Mouse (Mus musculus) adrenal gland, postnatal 36 days (tissue): ENCODE data around the gene Ctnnbip1. TPM values are rescaled to one million over a fixed set of nuclear protein-coding genes. Genes with fewer than 3 reads are reported as not detected.

ENCODE experiments used
- DNase-seq, 2 experiments: peaks; one replicate each; pipeline ENCODE4 v3.0.0; 2021; ENCODE audit warnings: mixed read lengths in 1 of 2
- total RNA-seq, 2 experiments: library from RNA; stranded (reverse); gene quantifications; 2 replicates each; pipeline ENCODE4 v1.2.3; 2021

Ctnnbip1 gene
- total RNA-seq, 2 experiments from 2014 or later: 21.0 to 39.0 TPM

- DNase-seq: peak; percentile 33 to 42
Measured at GRCm38 (mm10) chr4:149561986-149562904, 44.2 kb downstream of the Ctnnbip1 start.

DNA sequence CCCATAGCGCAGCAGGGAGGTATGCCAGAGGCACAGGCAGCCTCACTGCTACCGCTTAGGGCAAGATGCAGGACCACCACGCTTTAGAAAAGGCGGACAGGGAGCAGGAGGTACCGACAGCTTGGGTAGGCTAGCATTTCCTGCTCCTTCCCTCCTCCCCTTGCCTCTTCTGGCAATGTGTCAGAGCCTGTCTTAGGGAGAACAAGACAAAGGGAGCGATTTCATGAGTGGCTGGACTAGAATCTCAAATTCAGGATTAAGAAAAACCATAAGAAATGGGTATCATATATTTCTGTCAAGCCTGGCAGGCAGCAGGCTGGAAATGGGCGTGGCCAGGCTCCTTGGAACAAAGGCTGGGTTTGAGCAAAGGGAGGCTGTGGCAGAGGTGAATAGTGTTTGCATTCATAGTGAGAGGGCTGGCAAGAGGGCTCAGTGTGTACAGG lies 44.9 kb downstream of the Ctnnbip1 start:
- DNase-seq: no peak

DNA sequence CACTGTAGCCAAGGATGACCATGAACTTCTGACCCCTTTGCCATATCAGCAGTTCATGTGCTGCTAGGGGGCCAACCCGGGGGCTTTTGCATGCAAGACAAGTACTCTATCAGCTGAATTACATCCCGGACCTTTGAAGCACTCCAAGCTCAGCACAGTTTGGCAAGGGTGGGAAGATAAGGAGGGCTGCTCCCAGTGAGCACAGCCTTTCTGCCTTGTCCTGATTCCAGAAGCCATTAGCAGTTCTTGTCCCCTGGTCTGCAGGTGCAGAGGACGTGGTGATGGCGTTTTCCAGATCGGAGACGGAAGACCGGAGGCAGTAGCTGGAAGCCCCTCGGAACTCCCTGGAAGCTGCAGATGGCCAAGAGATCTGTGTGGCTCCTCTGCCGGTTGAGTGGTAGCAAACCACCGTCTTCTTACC lies 45.9 kb downstream of the Ctnnbip1 start:
- DNase-seq: no peak

GRCm38 (mm10) chr4:149564452-149565407 lies 46.7 kb downstream of the Ctnnbip1 start:
- DNase-seq: peak; percentile 75 to 86

DNA sequence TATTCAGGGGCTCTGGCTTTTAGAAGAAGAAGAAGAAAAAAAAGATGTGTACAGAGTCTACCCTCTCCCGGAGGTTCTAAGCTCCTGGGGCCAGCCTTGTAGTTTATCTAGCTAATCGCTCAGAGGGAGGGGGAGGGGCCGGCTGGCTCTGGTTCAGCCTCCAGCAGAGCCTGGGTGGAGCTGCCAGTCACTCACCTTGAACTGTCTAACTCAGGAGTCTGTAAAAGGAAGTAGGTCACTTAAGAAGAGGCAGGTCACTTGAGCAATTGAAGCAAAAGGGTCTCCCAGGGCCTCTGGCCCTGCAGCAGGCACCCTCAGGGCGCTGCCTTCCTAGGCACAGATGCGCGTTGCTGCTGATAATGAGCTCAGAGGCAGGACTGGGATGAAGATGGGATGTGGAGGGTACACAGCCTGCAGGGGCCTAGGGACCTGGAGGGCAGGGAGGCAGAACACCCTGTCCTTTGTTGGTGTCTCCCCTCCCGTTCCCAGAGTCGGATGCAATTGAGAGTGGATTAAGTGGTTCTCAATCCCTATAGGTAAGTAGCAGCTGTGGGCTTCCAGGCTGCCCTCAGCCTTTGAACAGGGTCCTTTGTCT lies 49.5 kb downstream of the Ctnnbip1 start:
- peak; percentile 75 to 77 for DNase-seq

DNA sequence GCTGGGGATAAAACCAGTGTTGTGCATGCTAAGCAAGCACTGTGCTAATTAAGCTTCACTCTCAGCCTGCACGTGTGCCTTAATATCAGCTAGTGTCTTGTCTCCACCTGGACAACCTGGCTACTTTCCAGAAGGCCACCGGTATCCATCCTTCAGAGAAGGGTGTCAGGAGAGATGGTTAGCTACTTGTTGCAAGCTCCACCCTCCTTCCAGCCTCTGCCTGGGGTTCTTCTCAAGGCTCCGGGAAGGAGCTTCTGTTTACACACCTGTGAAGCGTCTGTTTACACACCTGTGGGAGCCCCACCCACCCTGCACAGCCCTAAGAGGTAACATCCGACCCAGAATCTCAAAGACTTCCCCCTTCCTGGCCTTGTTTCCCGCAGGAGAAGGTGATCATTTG lies 50.6 kb downstream of the Ctnnbip1 start:
- DNase-seq: no peak

DNA sequence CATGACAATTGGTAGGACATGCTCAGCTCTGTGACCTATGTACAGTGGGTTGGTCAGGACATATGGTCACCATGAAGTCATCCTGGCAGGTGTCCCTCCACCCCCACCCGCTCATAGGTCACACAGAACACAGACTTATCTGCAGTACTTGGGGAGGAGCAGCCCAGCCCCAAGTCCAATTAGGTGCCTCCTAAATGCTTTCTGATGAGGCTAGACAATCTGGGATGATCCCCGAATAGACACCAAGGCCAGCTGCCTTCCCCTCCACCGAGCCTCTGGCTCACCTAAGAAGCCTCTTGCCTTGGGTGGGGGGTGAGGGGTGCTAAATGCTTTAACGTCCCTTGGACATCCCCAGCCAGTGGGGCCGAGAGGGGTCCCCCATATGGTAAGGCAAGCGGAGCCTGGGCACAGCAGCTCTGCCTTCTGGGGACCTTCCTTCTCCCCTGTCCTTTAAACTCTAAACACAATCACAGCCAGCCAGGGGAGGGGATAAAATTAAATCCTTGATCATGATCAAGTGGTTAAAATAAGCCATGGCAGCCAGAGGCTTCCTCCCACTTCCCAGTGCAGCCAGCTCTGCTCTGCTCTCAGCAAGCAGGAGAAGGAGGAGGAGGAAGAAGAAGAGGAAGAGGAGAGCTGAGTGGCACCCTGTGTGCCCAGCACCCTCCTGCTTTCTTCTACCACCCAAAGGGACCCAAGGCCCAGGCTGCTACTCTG lies 51.9 kb downstream of the Ctnnbip1 start:
- no peak for DNase-seq

GRCm38 (mm10) chr4:149570498-149570863 lies 52.4 kb downstream of the Ctnnbip1 start:
- no peak for DNase-seq

GRCm38 (mm10) chr4:149571209-149571608 lies 53.2 kb downstream of the Ctnnbip1 start:
- DNase-seq: no peak

DNA sequence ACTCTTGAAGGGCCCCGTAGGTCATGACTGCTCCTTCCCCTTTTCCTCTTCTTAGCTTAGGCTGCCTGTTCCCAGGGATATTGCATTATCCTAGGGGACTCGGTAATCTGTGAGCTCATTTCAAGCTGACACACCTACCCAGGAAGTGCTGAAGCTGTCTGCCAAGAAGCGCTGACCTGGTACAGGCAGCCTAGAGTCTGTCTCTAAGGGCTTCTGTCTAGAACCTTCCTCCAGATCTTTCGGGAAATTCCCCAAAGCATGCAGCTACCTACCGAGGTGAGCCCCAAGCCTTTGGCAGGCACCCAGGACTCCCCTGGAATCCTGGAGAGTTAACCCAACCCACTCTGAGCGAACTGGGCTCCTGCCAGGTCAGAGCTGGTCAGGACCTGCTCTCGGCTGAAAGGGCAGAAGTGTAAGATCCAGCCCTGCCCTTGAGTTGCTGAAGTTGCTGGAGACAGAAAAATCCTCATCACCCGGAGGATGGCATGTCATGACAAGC lies 53.7 kb downstream of the Ctnnbip1 start:
- DNase-seq: peak; percentile 48 to 54

DNA sequence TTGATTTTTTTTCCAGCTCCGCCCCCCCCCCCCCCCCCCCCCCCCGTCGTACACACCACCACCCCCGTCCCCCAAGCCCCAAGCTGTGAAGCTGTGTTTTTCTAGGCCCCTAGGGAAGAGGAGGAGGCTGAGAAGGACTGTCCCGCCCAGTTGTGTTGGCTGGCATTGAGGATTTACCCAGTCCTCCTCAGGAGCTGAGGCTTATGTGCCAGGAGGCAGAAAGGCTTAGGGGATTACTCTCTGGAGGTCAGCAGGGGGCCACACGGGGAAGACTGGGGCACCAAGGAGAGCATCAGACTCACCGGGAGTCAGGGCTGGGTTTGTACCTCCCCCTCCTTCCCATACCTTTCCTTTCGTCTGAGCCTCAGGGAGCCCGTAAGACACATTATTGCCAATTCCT lies 54.4 kb downstream of the Ctnnbip1 start:
- DNase-seq: no peak

DNA sequence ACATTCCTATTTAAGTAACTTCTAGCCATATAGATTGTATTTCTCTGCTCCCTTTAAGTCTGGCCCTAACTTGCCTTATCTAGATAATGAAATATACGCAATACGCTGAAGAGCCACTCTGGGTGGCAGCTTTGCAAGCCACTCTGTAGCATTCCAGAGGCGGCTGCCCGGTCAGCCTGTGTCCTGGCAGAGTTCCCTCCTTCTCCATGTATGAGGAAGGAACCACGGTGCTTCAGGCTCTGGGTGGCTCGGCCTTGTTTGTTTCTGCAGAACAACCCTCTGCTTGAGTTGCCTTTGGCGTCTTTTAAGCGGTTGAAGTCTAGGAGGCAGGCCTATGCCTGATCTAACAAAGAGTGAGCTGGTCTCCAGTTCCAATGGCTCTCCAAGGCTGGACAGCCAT lies 54.8 kb downstream of the Ctnnbip1 start:
- DNase-seq: no peak

- DNase-seq: peak; percentile 56 to 66
Measured at GRCm38 (mm10) chr4:149574391-149574821, 56.4 kb downstream of the Ctnnbip1 start.

GRCm38 (mm10) chr4:149576061-149576460 lies 58.0 kb downstream of the Ctnnbip1 start:
- DNase-seq: no peak

DNA sequence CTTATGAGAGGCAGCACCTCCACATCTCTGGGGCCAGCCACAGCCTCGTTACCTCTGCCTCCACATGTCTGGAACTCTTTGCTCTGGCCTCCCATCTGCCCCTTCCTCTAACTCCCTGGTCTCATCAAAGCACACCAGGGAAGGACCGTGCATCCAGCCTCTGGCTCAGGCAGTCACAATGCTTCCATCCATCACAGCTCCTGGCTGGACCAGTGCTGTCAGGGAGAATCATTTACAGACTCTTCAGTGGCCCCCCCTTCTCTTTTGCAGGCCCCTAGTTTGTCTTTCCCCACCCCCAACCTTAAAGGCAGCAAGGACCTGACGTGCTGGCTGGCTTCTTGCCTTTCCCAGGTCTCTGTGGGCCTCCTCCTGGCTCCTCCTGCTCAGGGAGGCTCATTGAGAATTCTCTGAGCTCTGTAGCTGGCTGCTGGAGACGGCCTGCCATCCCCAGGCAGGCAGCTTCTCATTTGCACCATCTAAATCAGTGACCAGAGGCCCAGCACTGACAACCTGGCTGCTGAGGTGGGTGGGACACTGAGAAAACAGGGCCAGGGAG lies 59.0 kb downstream of the Ctnnbip1 start:
- DNase-seq: no peak

- DNase-seq: no peak
Measured at GRCm38 (mm10) chr4:149578085-149578681, 60.1 kb downstream of the Ctnnbip1 start.

GRCm38 (mm10) chr4:149578831-149579230 lies 60.8 kb downstream of the Ctnnbip1 start:
- no peak for DNase-seq

- DNase-seq: no peak
Measured at GRCm38 (mm10) chr4:149585236-149585635, 67.2 kb downstream of the Ctnnbip1 start.

DNA sequence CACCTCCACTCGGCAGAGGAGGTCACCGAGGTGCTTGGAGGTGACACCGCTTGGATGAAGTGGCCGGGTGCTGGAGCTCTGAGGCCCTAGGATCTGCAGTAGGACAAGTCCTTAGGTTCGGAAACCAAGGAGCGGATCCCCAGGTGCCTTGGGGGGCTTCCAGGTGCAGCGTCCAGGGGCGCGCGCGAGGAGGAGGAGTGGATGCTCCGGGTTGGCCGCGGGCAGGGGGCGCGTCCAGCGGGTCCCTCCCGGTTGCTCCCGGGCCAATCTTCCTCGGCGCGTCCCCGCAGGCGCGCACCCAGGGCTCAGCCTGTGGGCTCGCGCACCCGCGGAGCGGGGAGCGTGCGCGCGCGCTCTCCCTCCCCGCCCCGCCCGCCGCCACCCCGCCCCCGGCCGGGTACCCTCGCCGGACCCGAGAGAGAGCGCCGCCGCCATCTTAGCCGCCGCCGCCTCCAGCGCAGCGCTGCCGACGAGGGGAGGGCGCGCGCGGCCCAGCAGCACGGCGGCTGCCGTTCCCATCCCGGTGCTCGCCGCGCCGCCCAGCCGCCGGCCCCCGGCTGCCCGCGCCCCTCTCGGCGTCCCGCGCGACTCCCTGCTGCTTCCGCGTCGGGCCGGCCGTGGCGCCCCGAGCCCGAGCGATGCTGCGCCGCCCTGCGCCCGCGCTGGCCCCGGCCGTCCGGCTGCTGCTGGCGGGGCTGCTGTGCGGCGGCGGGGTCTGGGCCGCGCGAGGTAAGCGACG lies 68.2 kb downstream of the Ctnnbip1 start, which contains the start of gene Clstn1:
TSS of gene Clstn1 (plus strand) at position 425 of the 739 bp plus-strand sequence.
- peak; percentile 71 to 85 for DNase-seq
